Mouse (Mus musculus) brain, embryonic 18.5 days (tissue): ENCODE measurements at regions not wholly inside any gene's neighbourhood (a gene's known extent, or its start where the extent isn't known, plus 50 kb on each side); places are given as distances from the start of the nearest gene placed in this dataset.

Experiments used
- DNase-seq: peaks from one replicate; pipeline ENCODE4 v3.0.0-alpha.2; 2012; ENCODE audit warnings: low read depth, low spot score

GRCm38 (mm10) chr3:50530654-50531053, 87.2 kb upstream of the Slc7a11 start:
- DNase-seq, result no peak

GRCm38 (mm10) chr3:50524006-50524405, 80.6 kb upstream of the Slc7a11 start:
- no peak for DNase-seq

GRCm38 (mm10) chr3:50507211-50507610, 63.8 kb upstream of the Slc7a11 start:
- DNase-seq, result no peak
